Mouse (Mus musculus): Measurements from ENCODE around the gene Nudt6. TPM values are rescaled to one million over a fixed set of nuclear protein-coding genes. Genes with fewer than 3 reads are reported as not detected.

Nudt6 gene
- polyA plus RNA-seq, 2 experiments, result 5.9 to 7.2 TPM

DNA sequence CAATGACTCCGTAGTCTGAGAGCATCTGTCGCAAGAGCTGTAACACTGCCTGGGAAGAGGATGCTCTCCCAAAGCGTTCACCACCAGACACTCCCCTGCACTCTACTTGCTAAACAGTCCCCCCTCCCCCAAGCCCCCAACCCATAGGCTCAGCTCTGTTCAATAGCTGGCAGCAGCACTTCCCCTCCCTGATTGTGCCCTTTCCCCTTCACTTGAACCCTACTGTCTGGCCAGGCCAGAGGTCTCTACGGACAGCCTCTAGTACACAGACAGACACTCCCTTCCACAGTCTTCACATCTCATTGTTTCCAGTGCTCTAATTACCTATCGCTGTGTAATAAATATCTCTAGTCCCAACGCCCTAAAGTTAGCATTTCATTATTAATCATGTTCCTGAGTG, 42.1 kb downstream of the Nudt6 start:
- Histone ChIP-seq H3K4me3 (replicated peaks; ENCODE audit: low read length) (no peak overlapping the region), H3K27ac (replicated peaks; ENCODE audit: low read depth, low read length) (0 out of 2 replicates have a peak overlapping the region, but pooled peaks have one; percentile 38), H3K4me2 (replicated peaks; ENCODE audit: low read depth, low read length, severe bottlenecking) (no peak overlapping the region), H3K4me1 (ENCODE audit: control insufficient read depth, insufficient read depth, low read length) (peaks cover 50% of the 10 kb centered on the region), H3K9ac (ENCODE audit: low read depth, low read length, severe bottlenecking) (no peak overlapping the region), H3K36me3 (ENCODE audit: control insufficient read depth, insufficient read depth, low read length) (no peaks in the 10 kb centered on the region), H3K27me3 (ENCODE audit: control insufficient read depth, insufficient read depth, low read length) (no peaks in the 10 kb centered on the region), H3K9me3 (ENCODE audit: control insufficient read depth, low read length) (no peaks in the 10 kb centered on the region)
- ATAC-seq (ENCODE audit: low FRiP score, low read depth) (no peak), DNase-seq (ENCODE audit: low spot score) (no peak)
- no peak for TF ChIP-seq POLR2A (IDR thresholded peaks at IDR 0.05; ENCODE audit: borderline replicate concordance, extremely low read depth, insufficient read depth, insufficient read length)
- 71% methylated on average over 6 of the region's 6 CpGs for WGBS

DNA sequence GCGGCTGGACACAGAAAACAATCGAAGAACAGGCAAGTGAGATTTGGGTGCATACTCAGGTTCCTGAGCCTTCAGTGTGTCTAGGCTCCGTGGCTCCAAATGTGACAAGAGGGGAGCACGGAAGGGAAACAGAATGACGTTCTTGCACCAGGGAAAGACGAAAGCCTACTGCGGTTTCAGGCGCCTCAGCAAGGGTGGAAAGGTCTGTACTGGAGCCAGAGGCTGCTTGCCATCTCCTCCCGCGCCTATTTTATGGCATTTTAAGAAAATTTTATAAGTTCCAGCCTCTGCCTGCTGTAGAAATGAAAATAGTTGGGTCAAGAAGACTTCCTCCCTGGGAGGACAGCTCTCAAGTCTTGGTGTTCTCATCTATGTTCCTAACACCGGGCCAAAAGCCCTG, 46.3 kb downstream of the Nudt6 start:
- DNase-seq (ENCODE audit: low spot score), result peak; percentile 15
- peak overlapping the region; percentile 7; the same call in 1 of the 2 replicates for H3K4me2 ChIP-seq (replicated peaks; ENCODE audit: low read depth, low read length, severe bottlenecking)
- H3K4me3 ChIP-seq (replicated peaks; ENCODE audit: low read length), result no peak overlapping the region
- H3K4me1 ChIP-seq (ENCODE audit: control insufficient read depth, insufficient read depth, low read length), result peaks cover 25% of the 10 kb centered on the region
- 0 out of 2 replicates have a peak, but pooled peaks have one; percentile 27 for ATAC-seq (ENCODE audit: low FRiP score, low read depth)
- peak overlapping the region; percentile 38; the same call in 1 of the 2 replicates for H3K27ac ChIP-seq (replicated peaks; ENCODE audit: low read depth, low read length)
- WGBS, result 59% methylated on average over 11 of the region's 11 CpGs
- no peaks in the 10 kb centered on the region for H3K9me3 ChIP-seq (ENCODE audit: control insufficient read depth, low read length)
- no peaks in the 10 kb centered on the region for H3K27me3 ChIP-seq (ENCODE audit: control insufficient read depth, insufficient read depth, low read length)
- no peaks in the 10 kb centered on the region for H3K36me3 ChIP-seq (ENCODE audit: control insufficient read depth, insufficient read depth, low read length)
- no peak overlapping the region for H3K9ac ChIP-seq (ENCODE audit: low read depth, low read length, severe bottlenecking)
- no peak for TF ChIP-seq POLR2A (IDR thresholded peaks at IDR 0.05; ENCODE audit: borderline replicate concordance, extremely low read depth, insufficient read depth, insufficient read length)

DNA sequence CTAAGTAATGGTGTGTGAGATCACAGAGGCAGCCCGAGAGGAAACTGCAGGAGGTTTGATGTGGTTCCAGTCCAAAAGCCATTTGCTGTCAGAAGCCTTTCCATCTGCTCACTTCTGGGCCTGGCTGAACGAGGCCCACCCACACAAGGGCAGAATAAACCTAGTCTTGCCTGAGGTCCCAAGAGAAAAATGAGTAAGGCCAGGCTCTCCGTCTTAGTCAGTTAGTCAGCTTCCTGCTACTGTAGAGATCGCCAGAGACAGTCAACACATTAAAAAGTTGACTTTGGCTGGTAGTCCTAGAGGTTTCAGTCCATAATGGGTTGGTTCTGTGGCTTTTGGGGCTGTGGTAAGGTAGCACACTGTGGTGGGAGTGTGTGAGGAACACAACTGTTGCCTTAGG, 49.6 kb downstream of the Nudt6 start:
- Histone ChIP-seq H3K4me2 (replicated peaks; ENCODE audit: low read depth, low read length, severe bottlenecking) (no peak overlapping the region), H3K4me1 (ENCODE audit: control insufficient read depth, insufficient read depth, low read length) (peaks cover 15% of the 10 kb centered on the region), H3K27me3 (ENCODE audit: control insufficient read depth, insufficient read depth, low read length) (no peaks in the 10 kb centered on the region), H3K9ac (ENCODE audit: low read depth, low read length, severe bottlenecking) (no peak overlapping the region), H3K27ac (replicated peaks; ENCODE audit: low read depth, low read length) (no peak overlapping the region), H3K36me3 (ENCODE audit: control insufficient read depth, insufficient read depth, low read length) (no peaks in the 10 kb centered on the region), H3K4me3 (replicated peaks; ENCODE audit: low read length) (no peak overlapping the region), H3K9me3 (ENCODE audit: control insufficient read depth, low read length) (no peaks in the 10 kb centered on the region)
- DNase-seq (ENCODE audit: low spot score) (no peak), ATAC-seq (ENCODE audit: low FRiP score, low read depth) (0 out of 2 replicates have a peak, but pooled peaks have one; percentile 26)
- no peak for TF ChIP-seq POLR2A (IDR thresholded peaks at IDR 0.05; ENCODE audit: borderline replicate concordance, extremely low read depth, insufficient read depth, insufficient read length)
- WGBS, result 46% methylated on average over 4 of the region's 4 CpGs

DNA sequence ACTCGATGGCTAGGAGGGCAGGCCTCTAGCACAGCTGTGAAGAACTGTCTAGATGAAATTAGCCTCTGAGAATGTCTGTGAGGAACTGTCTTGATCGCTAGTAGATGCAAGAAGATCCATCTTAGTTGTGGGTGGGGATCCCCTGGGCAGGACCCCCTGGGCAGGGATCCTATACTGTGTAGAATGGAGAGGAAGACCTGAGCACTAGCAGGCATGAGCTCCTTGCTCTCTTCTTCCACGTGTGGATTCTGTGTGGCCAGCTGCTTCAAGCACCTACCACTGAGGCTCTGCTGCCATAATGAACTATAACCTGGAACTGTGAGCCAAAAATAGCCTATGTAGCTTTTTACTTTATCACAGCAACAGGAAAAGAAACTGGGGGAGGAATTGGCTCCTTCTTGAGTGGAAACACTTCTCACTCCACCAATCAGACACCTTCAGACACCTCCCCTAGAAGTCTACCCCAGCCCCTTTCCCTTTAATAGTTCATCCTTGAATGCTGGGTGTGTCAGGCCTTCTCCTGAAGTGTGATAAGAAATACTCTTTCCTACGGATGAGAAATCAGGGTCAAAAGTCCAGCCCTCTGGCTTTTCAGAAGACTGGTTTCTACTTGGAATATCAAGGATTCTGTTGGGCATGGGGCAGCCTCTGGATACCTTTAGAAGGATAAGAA, 53.5 kb downstream of the Nudt6 start:
- ATAC-seq (ENCODE audit: low FRiP score, low read depth), result no peak
- H3K9me3 ChIP-seq (ENCODE audit: control insufficient read depth, low read length), result no peaks in the 10 kb centered on the region
- 63% methylated on average over 4 of the region's 4 CpGs for WGBS

DNA sequence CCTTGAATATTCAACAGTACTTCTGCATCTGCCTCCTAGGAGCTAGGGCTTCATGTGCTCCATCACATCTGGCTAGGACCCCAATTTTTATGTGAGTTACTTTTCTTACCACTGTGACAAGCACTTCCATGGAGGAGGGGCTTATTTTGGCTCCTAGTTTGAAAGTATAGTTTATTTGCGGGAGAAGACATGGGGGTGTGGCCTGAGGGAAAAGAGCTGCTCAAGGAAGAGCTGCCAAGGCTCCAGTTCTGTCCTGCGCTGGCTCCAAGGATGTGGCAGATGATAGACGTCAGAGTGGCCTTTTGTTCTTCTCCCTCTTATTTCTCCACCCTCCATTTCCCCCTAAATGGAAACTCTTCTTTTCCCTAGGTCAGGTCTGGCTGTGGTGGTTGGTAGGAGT, 54.0 kb downstream of the Nudt6 start:
- 48% methylated on average over 3 of the region's 3 CpGs for WGBS
- Histone ChIP-seq H3K4me1 (ENCODE audit: control insufficient read depth, insufficient read depth, low read length) (peaks cover 5% of the 10 kb centered on the region; the same call in 1 of the 2 replicates), H3K27me3 (ENCODE audit: control insufficient read depth, insufficient read depth, low read length) (no peaks in the 10 kb centered on the region), H3K4me3 (replicated peaks; ENCODE audit: low read length) (no peak overlapping the region), H3K27ac (replicated peaks; ENCODE audit: low read depth, low read length) (no peak overlapping the region), H3K9ac (ENCODE audit: low read depth, low read length, severe bottlenecking) (no peak overlapping the region), H3K9me3 (ENCODE audit: control insufficient read depth, low read length) (no peaks in the 10 kb centered on the region), H3K4me2 (replicated peaks; ENCODE audit: low read depth, low read length, severe bottlenecking) (no peak overlapping the region), H3K36me3 (ENCODE audit: control insufficient read depth, insufficient read depth, low read length) (no peaks in the 10 kb centered on the region)
- no peak for TF ChIP-seq POLR2A (IDR thresholded peaks at IDR 0.05; ENCODE audit: borderline replicate concordance, extremely low read depth, insufficient read depth, insufficient read length)
- ATAC-seq (ENCODE audit: low FRiP score, low read depth) (no peak), DNase-seq (ENCODE audit: low spot score) (no peak)

More for the DNA sequence above, 53.5 kb downstream of the Nudt6 start:
- no peak overlapping the region for H3K4me3 ChIP-seq (replicated peaks; ENCODE audit: low read length)
- H3K9ac ChIP-seq (ENCODE audit: low read depth, low read length, severe bottlenecking), result no peak overlapping the region
- DNase-seq (ENCODE audit: low spot score), result no peak
- no peak overlapping the region for H3K27ac ChIP-seq (replicated peaks; ENCODE audit: low read depth, low read length)
- H3K27me3 ChIP-seq (ENCODE audit: control insufficient read depth, insufficient read depth, low read length), result no peaks in the 10 kb centered on the region
- no peak for TF ChIP-seq POLR2A (IDR thresholded peaks at IDR 0.05; ENCODE audit: borderline replicate concordance, extremely low read depth, insufficient read depth, insufficient read length)
- no peaks in the 10 kb centered on the region for H3K36me3 ChIP-seq (ENCODE audit: control insufficient read depth, insufficient read depth, low read length)
- H3K4me1 ChIP-seq (ENCODE audit: control insufficient read depth, insufficient read depth, low read length), result peaks cover 5% of the 10 kb centered on the region; the same call in 1 of the 2 replicates
- no peak overlapping the region for H3K4me2 ChIP-seq (replicated peaks; ENCODE audit: low read depth, low read length, severe bottlenecking)

Data from limb, embryonic 14.5 days (tissue).